Mouse (Mus musculus) CH12.LX (cell line): ENCODE measurements around the gene Mrpl3. TPM values are rescaled to one million over a fixed set of nuclear protein-coding genes. Genes with fewer than 3 reads are reported as not detected.

ENCODE experiments used
- DNase-seq: peaks from one replicate; pipeline ENCODE4 v3.0.0-alpha.2; 2013; ENCODE audit errors: extremely low read depth
- H3K27ac ChIP-seq: 2 replicates; pipeline ENCODE4 v1.5.1; 2012; ENCODE audit warnings: low read depth, mild to moderate bottlenecking, control low read depth, moderate library complexity; ENCODE audit not compliant: insufficient read depth
- H3K27me3 ChIP-seq: replicated peaks from 2 replicates; pipeline ENCODE3; 2012; ENCODE audit warnings: inconsistent platforms
- H3K36me3 ChIP-seq, 2 experiments: replicated peaks in 1 of 2; 2 replicates each; pipeline versions ENCODE3 to v1.6.1; 2012; ENCODE audit warnings: inconsistent platforms in 1 of 2, low read length in 1 of 2, mild to moderate bottlenecking in 1 of 2, mixed read lengths in 1 of 2, moderate library complexity in 1 of 2; ENCODE audit not compliant: control insufficient read depth in 1 of 2, insufficient read depth in 1 of 2
- H3K4me1 ChIP-seq, 2 experiments: 2 replicates each; pipeline ENCODE4 v1.6.1; 2012; ENCODE audit warnings: inconsistent platforms in 1 of 2, moderate library complexity in 1 of 2; ENCODE audit not compliant: insufficient read depth in 2 of 2, control insufficient read depth in 1 of 2
- H3K4me2 ChIP-seq: 2 replicates; pipeline ENCODE4 v1.6.1; 2012; ENCODE audit warnings: low read depth, mild to moderate bottlenecking, control low read depth; ENCODE audit not compliant: poor library complexity, insufficient read depth, severe bottlenecking
- H3K4me3 ChIP-seq, 3 experiments: fragments of 150-350 bp in 1 of 3; sonication (generic) in 1 of 3; replicated peaks in 1 of 3; 2 replicates each; pipeline versions ENCODE3 to v1.5.1; 2011 to 2012; ENCODE audit warnings: low read depth in 2 of 3, low read length in 2 of 3, mild to moderate bottlenecking in 2 of 3, moderate library complexity in 2 of 3, control low read depth in 1 of 3, improper control_type of control experiment in 1 of 3, inconsistent platforms in 1 of 3, mixed read lengths in 1 of 3; ENCODE audit not compliant: poor library complexity in 1 of 3
- H3K79me2 ChIP-seq: replicated peaks from 2 replicates; pipeline ENCODE4 v1.6.1; 2012; ENCODE audit warnings: mild to moderate bottlenecking, moderate library complexity; ENCODE audit not compliant: control insufficient read depth, poor library complexity, insufficient read depth, severe bottlenecking; ENCODE audit errors: extremely low read depth
- H3K9ac ChIP-seq: 2 replicates; pipeline ENCODE4 v1.6.1; 2012; ENCODE audit warnings: low read depth, mild to moderate bottlenecking, control low read depth, moderate library complexity; ENCODE audit not compliant: insufficient read depth
- H3K9me3 ChIP-seq: replicated peaks from 2 replicates; pipeline ENCODE3; 2012; ENCODE audit warnings: low read length, inconsistent platforms, mixed read lengths
- BHLHE40 ChIP-seq: IDR thresholded peaks from 2 replicates; pipeline ENCODE4 v1.6.1; 2011; ENCODE audit warnings: mild to moderate bottlenecking, low read depth, low read length, improper control_type of control experiment
- CHD1 ChIP-seq: IDR thresholded peaks from 2 replicates; pipeline ENCODE4 v1.6.1; 2012; ENCODE audit warnings: low read depth, low read length, improper control_type of control experiment, inconsistent platforms
- CHD2 ChIP-seq: IDR thresholded peaks from 2 replicates; pipeline ENCODE4 v1.6.1; 2011; ENCODE audit warnings: low read length, improper control_type of control experiment
- CTCF ChIP-seq, 2 experiments: IDR thresholded peaks in 1 of 2; conservative IDR thresholded peaks in 1 of 2; 2 replicates each; pipeline ENCODE4 v1.5.1; 2011 to 2012; ENCODE audit warnings: low read depth in 2 of 2, low read length in 2 of 2, improper control_type of control experiment in 1 of 2, inconsistent platforms in 1 of 2, mild to moderate bottlenecking in 1 of 2, moderate library complexity in 1 of 2
- E2F4 ChIP-seq: IDR thresholded peaks from 2 replicates; pipeline ENCODE4 v1.6.1; 2011; ENCODE audit warnings: low read depth, low read length, improper control_type of control experiment; ENCODE audit not compliant: insufficient replicate concordance
- ELF1 ChIP-seq: IDR thresholded peaks from 2 replicates; pipeline ENCODE4 v1.6.1; 2014; ENCODE audit warnings: low read depth, mild to moderate bottlenecking, inconsistent platforms, low read length, improper control_type of control experiment
- ETS1 ChIP-seq: conservative IDR thresholded peaks from 2 replicates; pipeline ENCODE4 v1.6.1; 2012; ENCODE audit warnings: low read depth, mild to moderate bottlenecking, inconsistent platforms, low read length, improper control_type of control experiment, moderate library complexity
- GABPA ChIP-seq: IDR thresholded peaks from 2 replicates; pipeline ENCODE4 v1.6.1; 2012; ENCODE audit warnings: low read depth, low read length, improper control_type of control experiment, inconsistent platforms; ENCODE audit not compliant: insufficient replicate concordance
- HCFC1 ChIP-seq: IDR thresholded peaks from 2 replicates; pipeline ENCODE4 v1.6.1; 2012; ENCODE audit warnings: low read depth, mild to moderate bottlenecking, inconsistent platforms, low read length, improper control_type of control experiment
- IRF4 ChIP-seq: IDR thresholded peaks from 2 replicates; pipeline ENCODE4 v1.6.1; 2014; ENCODE audit warnings: low read depth, mild to moderate bottlenecking, inconsistent platforms, low read length, improper control_type of control experiment
- JUND ChIP-seq: conservative IDR thresholded peaks from 2 replicates; pipeline ENCODE4 v1.6.1; 2011; ENCODE audit warnings: low read depth, low read length, improper control_type of control experiment
- KAT2A ChIP-seq: IDR thresholded peaks from 2 replicates; pipeline ENCODE4 v1.6.1; 2012; ENCODE audit warnings: low read length, improper control_type of control experiment, inconsistent platforms; ENCODE audit not compliant: insufficient replicate concordance
- MAFK ChIP-seq: IDR thresholded peaks from 2 replicates; pipeline ENCODE4 v1.6.1; 2011; ENCODE audit warnings: low read length, improper control_type of control experiment; ENCODE audit not compliant: insufficient replicate concordance
- MAX ChIP-seq: IDR thresholded peaks from 2 replicates; pipeline ENCODE4 v1.6.1; 2011; ENCODE audit warnings: low read length, improper control_type of control experiment
- MEF2A ChIP-seq: IDR thresholded peaks from 2 replicates; pipeline ENCODE4 v1.6.1; 2014; ENCODE audit warnings: low read depth, mild to moderate bottlenecking, inconsistent platforms, low read length, improper control_type of control experiment, borderline replicate concordance
- MXI1 ChIP-seq: IDR thresholded peaks from 2 replicates; pipeline ENCODE4 v1.6.1; 2011; ENCODE audit warnings: mild to moderate bottlenecking, low read depth, low read length, improper control_type of control experiment
- MYC ChIP-seq: IDR thresholded peaks from 2 replicates; pipeline ENCODE4 v1.6.1; 2011; ENCODE audit warnings: low read depth, mild to moderate bottlenecking, improper control_type of control experiment, low read length
- NELFE ChIP-seq: IDR thresholded peaks from 2 replicates; pipeline ENCODE4 v1.6.1; 2011; ENCODE audit warnings: low read depth, low read length, improper control_type of control experiment
- NRF1 ChIP-seq: IDR thresholded peaks from 2 replicates; pipeline ENCODE4 v1.6.1; 2014; ENCODE audit warnings: low read depth, mild to moderate bottlenecking, inconsistent platforms, low read length, improper control_type of control experiment, moderate library complexity
- PAX5 ChIP-seq: IDR thresholded peaks from 2 replicates; pipeline ENCODE4 v1.6.1; 2012; ENCODE audit warnings: low read length, inconsistent platforms, mixed read lengths
- POLR2A ChIP-seq: IDR thresholded peaks from 2 replicates; pipeline ENCODE4 v1.6.1; 2011; ENCODE audit warnings: low read depth, mild to moderate bottlenecking, improper control_type of control experiment, low read length
- POLR2AphosphoS2 ChIP-seq: IDR thresholded peaks from 2 replicates; pipeline ENCODE4 v1.6.1; 2011; ENCODE audit warnings: low read depth, low read length, improper control_type of control experiment
- RAD21 ChIP-seq: IDR thresholded peaks from 2 replicates; pipeline ENCODE4 v1.6.1; 2011; ENCODE audit warnings: low read depth, mild to moderate bottlenecking, low read length, improper control_type of control experiment, moderate library complexity
- RCOR1 ChIP-seq: conservative IDR thresholded peaks from 2 replicates; pipeline ENCODE4 v1.6.1; 2012; ENCODE audit warnings: low read depth, mild to moderate bottlenecking, inconsistent platforms, low read length, improper control_type of control experiment
- SIN3A ChIP-seq: IDR thresholded peaks from 2 replicates; pipeline ENCODE4 v1.6.1; 2012; ENCODE audit warnings: low read length, improper control_type of control experiment, inconsistent platforms
- SMC3 ChIP-seq: IDR thresholded peaks from 2 replicates; pipeline ENCODE4 v1.6.1; 2011; ENCODE audit warnings: low read depth, low read length, improper control_type of control experiment
- TBP ChIP-seq: conservative IDR thresholded peaks from 2 replicates; pipeline ENCODE4 v1.6.1; 2011; ENCODE audit warnings: low read depth, low read length, improper control_type of control experiment
- TCF12 ChIP-seq: IDR thresholded peaks from 2 replicates; pipeline ENCODE4 v1.6.1; 2014; ENCODE audit warnings: low read depth, mild to moderate bottlenecking, inconsistent platforms, low read length, improper control_type of control experiment
- UBTF ChIP-seq: IDR thresholded peaks from 2 replicates; pipeline ENCODE4 v1.6.1; 2012; ENCODE audit warnings: low read depth, mild to moderate bottlenecking, inconsistent platforms, low read length, improper control_type of control experiment, moderate library complexity
- USF1 ChIP-seq: IDR thresholded peaks from 2 replicates; pipeline ENCODE4 v1.6.1; 2014; ENCODE audit warnings: low read depth, mild to moderate bottlenecking, inconsistent platforms, low read length, improper control_type of control experiment
- USF2 ChIP-seq: conservative IDR thresholded peaks from 2 replicates; pipeline ENCODE4 v1.6.1; 2011; ENCODE audit warnings: low read depth, low read length, improper control_type of control experiment
- ZC3H11A ChIP-seq: IDR thresholded peaks from 2 replicates; pipeline ENCODE4 v1.6.1; 2012; ENCODE audit warnings: low read depth, mild to moderate bottlenecking, inconsistent platforms, low read length, improper control_type of control experiment
- ZKSCAN1 ChIP-seq: IDR thresholded peaks from 2 replicates; pipeline ENCODE4 v1.6.1; 2012; ENCODE audit warnings: low read depth, inconsistent platforms, low read length, improper control_type of control experiment, borderline replicate concordance
- ZMIZ1 ChIP-seq: IDR thresholded peaks from 2 replicates; pipeline ENCODE4 v1.6.1; 2012; ENCODE audit warnings: low read depth, mild to moderate bottlenecking, inconsistent platforms, low read length, improper control_type of control experiment
- ZNF384 ChIP-seq: IDR thresholded peaks from 2 replicates; pipeline ENCODE4 v1.6.1; 2012; ENCODE audit warnings: low read depth, low read length, improper control_type of control experiment, inconsistent platforms
- dilution Hi-C: fragments of 300-500 bp; cut with MboI; formaldehyde crosslinking; loops from 2 replicates; pipeline ENCODE4 v1.14.3; 2020; ENCODE audit warnings: low sequenced_read_pairs; ENCODE audit not compliant: extremely low pct_unique_long_range_greater_than_20kb, extremely low pct_ligation_motif_present
- in situ Hi-C: fragments of 300-500 bp; cut with MboI; formaldehyde crosslinking; loops from 3 replicates; pipeline ENCODE4 v1.14.3; 2019; ENCODE audit warnings: low sequenced_read_pairs, low pct_ligation_motif_present, low pct_unique_long_range_greater_than_20kb, mixed read lengths
- polyA plus RNA-seq: library from polyadenylated mRNA; unstranded; fragments of >175 nt; gene quantifications from 2 replicates; pipeline ENCODE4 v1.2.1, GENCODE M21; 2012; ENCODE audit warnings: low read depth; ENCODE audit not compliant: insufficient read length
- total RNA-seq, 2 experiments: library from RNA; depleted of rRNA; stranded (reverse); fragments of 300-350 nt in 1 of 2; fragments of >200 nt in 1 of 2; gene quantifications; 2 replicates each; pipeline ENCODE4 v1.2.3; 2012 to 2014

Mrpl3 gene
- total RNA-seq (2012; rRNA removed) (106 and 126 TPM in 2 replicates), total RNA-seq (2014; rRNA removed) (224 and 236 TPM in 2 replicates), polyA plus RNA-seq (185 and 186 TPM in 2 replicates)

- Histone ChIP-seq H3K79me2 (peaks cover 20% of the 10 kb centered on the region), H3K36me3 (peaks cover 30 to 36% of the 10 kb centered on the region in 2 experiments), H3K4me2 (peak within 1 kb of the TSS; percentile 95; the same call in 1 of the 2 replicates), H3K9me3 (no peaks in the 10 kb centered on the region), H3K27ac (0 out of 2 replicates have a peak within 1 kb of the TSS, but pooled peaks have one; percentile 2), H3K4me1 (peaks cover 3 to 14% of the 10 kb centered on the region in 2 experiments; a peak in 2 of 4 replicates), H3K4me3 (peak within 1 kb of the TSS; percentile 89 to 99 (median 92)), H3K9ac (peak within 1 kb of the TSS; percentile 93), H3K27me3 (peaks cover 15% of the 10 kb centered on the region)
- peak; percentile 97 for TF ChIP-seq SIN3A
- 0 out of 2 replicates have a peak, but pooled peaks have one; percentile 9 for TF ChIP-seq SMC3
- peak; percentile 71; the same call in 1 of the 2 replicates for TF ChIP-seq RCOR1
- peak; percentile 92 for TF ChIP-seq KAT2A
- TF ChIP-seq E2F4 = peak; percentile 21; the same call in 1 of the 2 replicates
- no peak; the same call in 1 of the 2 replicates for TF ChIP-seq ETS1
- no peak for TF ChIP-seq USF2
- peak; percentile 72 for TF ChIP-seq IRF4
- TF ChIP-seq RAD21 = no peak; the same call in none of the 2 replicates
- TF ChIP-seq ELF1 = peak; percentile 71
- TF ChIP-seq HCFC1 = peak; percentile 98
- TF ChIP-seq TCF12 = peak; percentile 91
- TF ChIP-seq UBTF = no peak
- no peak for TF ChIP-seq ZNF384
- TF ChIP-seq NRF1 = peak; percentile 34; the same call in 1 of the 2 replicates
- TF ChIP-seq NELFE = peak; percentile 60
- TF ChIP-seq ZKSCAN1 = no peak; the same call in 1 of the 2 replicates
- TF ChIP-seq TBP = peak; percentile 92
- TF ChIP-seq MAX = peak; percentile 81
- no peak for TF ChIP-seq CTCF (conservative IDR thresholded peaks at IDR 0.05 in 1 of 2, IDR thresholded peaks at IDR 0.05 in 1 of 2; ENCODE audit: low read depth in 2 of 2, low read length in 2 of 2)
- TF ChIP-seq CHD2 = peak; percentile 61; the same call in 1 of the 2 replicates
- no peak for TF ChIP-seq PAX5
- TF ChIP-seq ZMIZ1 = peak; percentile 44; the same call in 1 of the 2 replicates
- TF ChIP-seq GABPA = peak; percentile 21; the same call in 1 of the 2 replicates
- TF ChIP-seq POLR2A = peak; percentile 65
- TF ChIP-seq CHD1 = no peak
- TF ChIP-seq MAFK = peak; percentile 29; the same call in 1 of the 2 replicates
- peak; percentile 70 for TF ChIP-seq POLR2AphosphoS2
- TF ChIP-seq USF1 = no peak; the same call in 1 of the 2 replicates
- TF ChIP-seq ZC3H11A = no peak
- TF ChIP-seq BHLHE40 = peak; percentile 46; the same call in 1 of the 2 replicates
- peak; percentile 58; the same call in 1 of the 2 replicates for TF ChIP-seq JUND
- peak; percentile 96 for TF ChIP-seq MXI1
- TF ChIP-seq MYC = peak; percentile 67; the same call in 1 of the 2 replicates
- 0 out of 2 replicates have a peak, but pooled peaks have one; percentile 55 for TF ChIP-seq MEF2A
- dilution Hi-C loops (no loop called here), in situ Hi-C loops (loop anchor here (25.0 kb wide), 1 partner anchor 334 kb away; the partner anchor contains the start of genes Aste1 and Nek11)
- peak; percentile 79 for DNase-seq
Measured at GRCm38 (mm10) chr9:105053147-105053557, at the start of gene Mrpl3. TSS of gene Mrpl3 (plus strand) at chr9:105053239.
